18 mouse cellular contexts compared by ENCODE assay signal in the genomic region with DNA sequence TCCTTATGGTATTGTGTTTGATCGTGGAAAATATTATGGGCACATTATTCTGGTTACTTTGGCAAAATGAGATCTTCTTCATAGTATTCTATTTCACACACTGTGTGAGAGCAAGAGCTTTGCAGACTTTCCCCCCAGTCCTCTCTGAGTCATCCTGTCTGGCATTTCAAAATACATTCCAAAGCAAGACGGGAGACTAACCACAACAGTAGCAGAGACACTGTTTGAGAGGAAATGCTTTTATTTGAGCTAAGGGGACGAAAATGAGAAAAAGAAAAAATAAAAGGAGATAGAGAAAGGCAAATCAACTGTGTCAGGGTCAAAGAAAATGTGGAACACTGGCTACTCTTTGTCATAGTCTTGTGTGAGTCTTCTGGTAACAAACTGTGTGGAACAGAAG.
DNase-seq lines count a peak whose midpoint lies in the region; ATAC-seq and TF ChIP-seq lines count a peak whose summit lies in the region.
"Had no signal": no experiment of that assay in that cellular context is flagged by ENCODE, and none has a peak within 500 bp of the region (broad histone marks: within the 10 kb centered on the region; RNA-seq: fewer than 3 reads in every experiment).

No protein-coding gene starts in this region.

- DNase-seq in heart, postnatal 4 days = no peak
- DNase-seq in left cerebral cortex, adult 9 months (ENCODE audit: low spot score in 2 of 2) = peak; percentile 2 to 10
- DNase-seq in left cerebral cortex, postnatal 4 days = no peak
- no peak for DNase-seq in thymus, postnatal 0 days (ENCODE audit: low spot score)
- DNase-seq in urinary bladder, postnatal 14 days (ENCODE audit: low spot score) = no peak
- DNase-seq: cerebellum, postnatal 36 days; gastrocnemius, postnatal 25 days; right cerebral cortex, postnatal 25 days; thymus, adult 18-20 months had no signal

- no peaks in the 10 kb centered on the region for H3K36me3 ChIP-seq in heart, embryonic 11.5 days (ENCODE audit: control insufficient read depth, insufficient read depth, low read length)
- H3K36me3 ChIP-seq in C2C12 (ENCODE audit: control insufficient read depth, insufficient read depth) = no peaks in the 10 kb centered on the region
- H3K36me3 ChIP-seq in embryonic facial prominence, embryonic 15.5 days = no peaks in the 10 kb centered on the region
- H3K36me3 ChIP-seq: embryonic facial prominence, embryonic 13.5 days; forebrain, embryonic 15.5 days; lung, embryonic 15.5 days; midbrain, embryonic 10.5 days had no signal

- H3K4me2 ChIP-seq in heart, embryonic 11.5 days = no peak overlapping the region
- H3K4me2 ChIP-seq in embryonic facial prominence, embryonic 15.5 days (replicated peaks) = no peak overlapping the region
- H3K4me2 ChIP-seq: embryonic facial prominence, embryonic 13.5 days; forebrain, embryonic 15.5 days; liver, embryonic 11.5 days; lung, embryonic 15.5 days had no signal

- TF ChIP-seq CTCF in C2C12 (IDR thresholded peaks at IDR 0.05; ENCODE audit: control insufficient read depth, insufficient read depth, insufficient read length) = no peak

- no peaks in the 10 kb centered on the region for H3K27me3 ChIP-seq in heart, embryonic 11.5 days (ENCODE audit: control insufficient read depth, insufficient read depth, low read length)
- H3K27me3 ChIP-seq in C2C12 (ENCODE audit: control insufficient read depth, insufficient read depth, insufficient read length) = no peaks in the 10 kb centered on the region
- H3K27me3 ChIP-seq in embryonic facial prominence, embryonic 15.5 days = no peaks in the 10 kb centered on the region
- H3K27me3 ChIP-seq: embryonic facial prominence, embryonic 13.5 days; forebrain, embryonic 15.5 days; lung, embryonic 15.5 days had no signal

- H3K27ac ChIP-seq in heart, embryonic 11.5 days (ENCODE audit: low read depth, low read length) = peak overlapping the region; percentile 29; the same call in 1 of the 2 replicates
- peak overlapping the region; percentile 45 for H3K27ac ChIP-seq in embryonic facial prominence, embryonic 15.5 days (replicated peaks)
- H3K27ac ChIP-seq: embryonic facial prominence, embryonic 13.5 days; forebrain, embryonic 15.5 days; lung, embryonic 15.5 days; midbrain, embryonic 10.5 days had no signal

- no peak overlapping the region for H3K4me3 ChIP-seq in heart, embryonic 11.5 days (ENCODE audit: low read depth, low read length)
- no peak overlapping the region for H3K4me3 ChIP-seq in C2C12 (ENCODE audit: insufficient read depth, poor library complexity, severe bottlenecking)
- no peak overlapping the region for H3K4me3 ChIP-seq in embryonic facial prominence, embryonic 15.5 days (replicated peaks)
- H3K4me3 ChIP-seq: embryonic facial prominence, embryonic 13.5 days; forebrain, embryonic 15.5 days; lung, embryonic 15.5 days; midbrain, embryonic 10.5 days had no signal

- no peaks in the 10 kb centered on the region; the same call in 1 of the 2 replicates for H3K4me1 ChIP-seq in heart, embryonic 11.5 days (ENCODE audit: control insufficient read depth, insufficient read depth, low read length)
- H3K4me1 ChIP-seq in embryonic facial prominence, embryonic 15.5 days = 0 out of 2 replicates have a peak, but pooled peaks cover 3% of the 10 kb centered on the region
- H3K4me1 ChIP-seq: forebrain, embryonic 15.5 days; lung, embryonic 15.5 days; midbrain, embryonic 10.5 days had no signal

- no peak overlapping the region for H3ac ChIP-seq in C2C12 (ENCODE audit: control insufficient read depth, insufficient read length, low read depth)

- intact Hi-C loops in left cerebral cortex, postnatal 4 days (cut with DNase I) = no loop called here

- ATAC-seq in heart, embryonic 11.5 days (replicated peaks; ENCODE audit: insufficient number of reproducible peaks, low FRiP score, low TSS enrichment) = no peak
- ATAC-seq in embryonic facial prominence, embryonic 15.5 days (ENCODE audit: insufficient number of reproducible peaks, low FRiP score, low TSS enrichment, low read depth) = no peak
- ATAC-seq: forebrain, embryonic 15.5 days; hindbrain, embryonic 16.5 days had no signal

- 36% methylated on average over 3 of the region's 3 CpGs for WGBS in heart, embryonic 11.5 days (ENCODE audit: insufficient replicate concordance)
- 13% methylated on average over 3 of the region's 3 CpGs for WGBS in embryonic facial prominence, embryonic 15.5 days

- H3K9me3 ChIP-seq in heart, embryonic 11.5 days (replicated peaks; ENCODE audit: control insufficient read depth, low read length) = no peaks in the 10 kb centered on the region
- no peaks in the 10 kb centered on the region for H3K9me3 ChIP-seq in embryonic facial prominence, embryonic 15.5 days (replicated peaks)
- H3K9me3 ChIP-seq: embryonic facial prominence, embryonic 13.5 days; forebrain, embryonic 15.5 days; lung, embryonic 15.5 days; midbrain, embryonic 10.5 days had no signal

- H3K79me2 ChIP-seq in C2C12 (ENCODE audit: control insufficient read depth, insufficient read depth) = no peaks in the 10 kb centered on the region

- H3K9ac ChIP-seq in heart, embryonic 11.5 days (ENCODE audit: low read depth, low read length) = no peak overlapping the region
- no peak overlapping the region for H3K9ac ChIP-seq in embryonic facial prominence, embryonic 15.5 days
- H3K9ac ChIP-seq: embryonic facial prominence, embryonic 13.5 days; forebrain, embryonic 15.5 days; lung, embryonic 15.5 days had no signal

- H3K79me3 ChIP-seq in C2C12 (ENCODE audit: low read depth) = no peaks in the 10 kb centered on the region

TF ChIP-seq in C2C12, 6 proteins besides CTCF, POLR2A, EP300 and RAD21:
- TF ChIP-seq MAX (IDR thresholded peaks at IDR 0.05) (no peak), MYOD1 (IDR thresholded peaks at IDR 0.05; ENCODE audit: control insufficient read depth, insufficient read length, low read depth) (no peak), MYOG (IDR thresholded peaks at IDR 0.05; ENCODE audit: control insufficient read depth, extremely low read depth, insufficient read length) (no peak), CEBPB (IDR thresholded peaks at IDR 0.05; ENCODE audit: low read depth) (no peak), FOSL1 (IDR thresholded peaks at IDR 0.05; ENCODE audit: insufficient read depth, low read length, poor library complexity, severe bottlenecking) (peak; percentile 40)

Comparison
In these comparisons a context has a peak if more than half of its experiments do, and no peak if none do; other contexts are left out.
1. DNase-seq: peak in left cerebral cortex, adult 9 months (2 of 2); none in heart, postnatal 4 days (single experiment), left cerebral cortex, postnatal 4 days (single experiment), thymus, postnatal 0 days (single experiment) and urinary bladder, postnatal 14 days (single experiment).